Mouse (Mus musculus) layer of hippocampus, adult 9-11 months (tissue): ENCODE measurements around the gene Gtsf1l.
"Not testable (repeated sequence)": the region's sequence is repeated elsewhere in the genome, so short reads cannot be mapped to it uniquely, and the experiment has no call there.

Experiments used
- DNase-seq: peaks from one replicate; pipeline ENCODE4 v3.0.0; 2022

Gtsf1l gene

GRCm38 (mm10) chr2:163085047-163085446 is 2.6 kb downstream of the Gtsf1l start:
- DNase-seq = no peak

- no peak for DNase-seq
These were observed 3.1 kb downstream of the Gtsf1l start for GRCm38 (mm10) chr2:163084519-163084918.

- no peak for DNase-seq
These were observed 5.1 kb downstream of the Gtsf1l start for GRCm38 (mm10) chr2:163082591-163082990.

GRCm38 (mm10) chr2:163079041-163079440 is 8.6 kb downstream of the Gtsf1l start:
- no peak for DNase-seq

- no peak for DNase-seq
These were observed 12.4 kb downstream of the Gtsf1l start for GRCm38 (mm10) chr2:163075234-163075633.

GRCm38 (mm10) chr2:163074808-163075207 is 12.8 kb downstream of the Gtsf1l start:
- no peak for DNase-seq

- no peak for DNase-seq
These were observed 13.6 kb downstream of the Gtsf1l start for GRCm38 (mm10) chr2:163074006-163074405.

- DNase-seq = no peak
These were observed 14.5 kb downstream of the Gtsf1l start for GRCm38 (mm10) chr2:163073023-163073757.

- no peak for DNase-seq
These were observed 16.1 kb downstream of the Gtsf1l start for GRCm38 (mm10) chr2:163071590-163071989.

GRCm38 (mm10) chr2:163070213-163070612 is 17.4 kb downstream of the Gtsf1l start:
- no peak for DNase-seq

GRCm38 (mm10) chr2:163067233-163067632 is 20.4 kb downstream of the Gtsf1l start:
- no peak for DNase-seq

- no peak for DNase-seq
These were observed 21.3 kb downstream of the Gtsf1l start for GRCm38 (mm10) chr2:163066326-163066725.

GRCm38 (mm10) chr2:163062119-163062508 is 25.5 kb downstream of the Gtsf1l start:
- no peak for DNase-seq

GRCm38 (mm10) chr2:163061203-163062118 is 26.2 kb downstream of the Gtsf1l start:
- DNase-seq = no peak

- DNase-seq = no peak
These were observed 27.0 kb downstream of the Gtsf1l start for GRCm38 (mm10) chr2:163060630-163061029.

GRCm38 (mm10) chr2:163058981-163059380 is 28.7 kb downstream of the Gtsf1l start:
- not testable (repeated sequence) for DNase-seq

- no peak for DNase-seq
These were observed 31.1 kb downstream of the Gtsf1l start for GRCm38 (mm10) chr2:163056584-163056983.

- no peak for DNase-seq
These were observed 31.9 kb downstream of the Gtsf1l start for GRCm38 (mm10) chr2:163055715-163056114.

- no peak for DNase-seq
These were observed 32.7 kb downstream of the Gtsf1l start for GRCm38 (mm10) chr2:163054891-163055494.

- peak; percentile 89 for DNase-seq
These were observed 33.3 kb downstream of the Gtsf1l start, which contains the start of gene Mybl2 for GRCm38 (mm10) chr2:163054335-163054840. Gene Mybl2 (plus strand): TSS chr2:163054687.

- no peak for DNase-seq
These were observed 34.8 kb downstream of the Gtsf1l start for GRCm38 (mm10) chr2:163052826-163053225.

GRCm38 (mm10) chr2:163052101-163052500 is 35.6 kb downstream of the Gtsf1l start:
- DNase-seq = no peak

GRCm38 (mm10) chr2:163051691-163052090 is 36.0 kb downstream of the Gtsf1l start:
- no peak for DNase-seq
